Mouse (Mus musculus) MEL (cell line): ENCODE data around the gene Gm20388.

ENCODE experiments used
- CTCF ChIP-seq, 3 experiments: IDR thresholded peaks in 2 of 3; conservative IDR thresholded peaks in 1 of 3; 2 replicates each; pipeline ENCODE4 v1.5.1; 2011 to 2012; ENCODE audit warnings: low read length in 3 of 3, low read depth in 2 of 3, mild to moderate bottlenecking in 2 of 3, improper control_type of control experiment in 1 of 3, inconsistent platforms in 1 of 3, mixed read lengths in 1 of 3, moderate library complexity in 1 of 3; ENCODE audit not compliant: control insufficient read depth in 1 of 3, insufficient read depth in 1 of 3, poor library complexity in 1 of 3, severe bottlenecking in 1 of 3
- EP300 ChIP-seq, 2 experiments: IDR thresholded peaks; 2 replicates each; pipeline ENCODE4 v1.6.1; 2011; ENCODE audit warnings: improper control_type of control experiment in 2 of 2, low read length in 2 of 2, low read depth in 1 of 2, mild to moderate bottlenecking in 1 of 2
- GABPA ChIP-seq: IDR thresholded peaks from 2 replicates; pipeline ENCODE4 v1.6.1; 2012; ENCODE audit warnings: low read depth, mild to moderate bottlenecking, inconsistent platforms, low read length, improper control_type of control experiment, moderate library complexity
- KAT2A ChIP-seq: conservative IDR thresholded peaks from 2 replicates; pipeline ENCODE4 v1.6.1; 2012; ENCODE audit warnings: low read depth, low read length, improper control_type of control experiment, inconsistent platforms
- POLR2A ChIP-seq, 2 experiments: IDR thresholded peaks; 2 replicates each; pipeline ENCODE4 v1.6.1; 2011 to 2012; ENCODE audit warnings: low read length in 2 of 2, mild to moderate bottlenecking in 2 of 2, control low read depth in 1 of 2, improper control_type of control experiment in 1 of 2, low read depth in 1 of 2, moderate library complexity in 1 of 2; ENCODE audit not compliant: control insufficient read depth in 1 of 2, insufficient read depth in 1 of 2, poor library complexity in 1 of 2
- RAD21 ChIP-seq: IDR thresholded peaks from 2 replicates; pipeline ENCODE4 v1.6.1; 2011; ENCODE audit warnings: mild to moderate bottlenecking, low read depth, low read length, improper control_type of control experiment
- UBTF ChIP-seq: IDR thresholded peaks from 2 replicates; pipeline ENCODE4 v1.6.1; 2012; ENCODE audit warnings: low read depth, mild to moderate bottlenecking, inconsistent platforms, low read length, improper control_type of control experiment, moderate library complexity, borderline replicate concordance; ENCODE audit not compliant: insufficient read depth

DNA sequence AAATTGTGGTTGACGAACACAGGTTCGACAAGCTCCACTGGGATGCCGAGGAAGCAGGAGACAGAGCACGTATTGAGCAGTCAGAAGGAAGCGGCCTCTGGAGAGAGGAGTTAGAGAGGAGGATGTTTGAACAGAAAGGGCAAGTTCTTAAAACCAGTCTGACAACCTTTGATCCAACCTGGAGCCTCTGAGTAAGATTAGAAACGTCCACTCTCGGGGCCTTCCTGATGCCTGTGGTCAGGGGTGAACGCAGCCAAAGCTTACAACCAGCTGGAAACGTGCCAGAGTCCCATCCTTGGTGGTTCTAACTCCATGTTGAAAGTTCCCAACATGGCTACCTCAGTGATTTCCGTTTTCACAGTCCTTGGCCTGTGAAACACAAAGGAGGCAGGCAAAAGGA, 4202.5 kb downstream of the Gm20388 start:
- TF ChIP-seq GABPA, result no peak
- TF ChIP-seq CTCF (IDR thresholded peaks at IDR 0.05 in 2 of 3, conservative IDR thresholded peaks at IDR 0.05 in 1 of 3; ENCODE audit: control insufficient read depth in 1 of 3, insufficient read depth in 1 of 3, low read depth in 2 of 3, low read length in 3 of 3, poor library complexity in 1 of 3, severe bottlenecking in 1 of 3), result no peak
- TF ChIP-seq KAT2A, result no peak
- no peak for TF ChIP-seq RAD21
- TF ChIP-seq POLR2A (IDR thresholded peaks at IDR 0.05; ENCODE audit: control insufficient read depth in 1 of 2, insufficient read depth in 1 of 2, low read depth in 1 of 2, low read length in 2 of 2, poor library complexity in 1 of 2), result no peak
- no peak for TF ChIP-seq UBTF
- no peak for TF ChIP-seq EP300 (IDR thresholded peaks at IDR 0.05; ENCODE audit: low read depth in 1 of 2, low read length in 2 of 2)
